Mouse (Mus musculus) forebrain, postnatal 0 days (tissue): ENCODE measurements around the gene Dhx37. TPM values are rescaled to one million over a fixed set of nuclear protein-coding genes. Genes with fewer than 3 reads are reported as not detected.
A peak's percentile ranks its signal among the peaks of the same experiment; 100 is the strongest.

Experiments
- ATAC-seq: fragments of 200-750 bp; cut with Nextera tagmentation; 2 replicates; pipeline ENCODE4 v1.8.0; 2017; ENCODE audit warnings: mild to moderate bottlenecking, moderate library complexity
- DNase-seq: peaks from one replicate; pipeline ENCODE4 v3.0.0-alpha.2; 2015
- H3K27ac ChIP-seq: fragments of 300-500 bp; sonication (generic); 2 replicates; pipeline ENCODE4 v1.5.1; 2014; ENCODE audit warnings: low read depth, mild to moderate bottlenecking, antibody characterized with exemption, low read length, moderate library complexity, mixed read lengths
- H3K27me3 ChIP-seq: fragments of 300-500 bp; sonication (generic); 2 replicates; pipeline ENCODE4 v1.6.1; 2014; ENCODE audit warnings: mild to moderate bottlenecking, low read length, mixed read lengths; ENCODE audit not compliant: insufficient read depth
- H3K36me3 ChIP-seq: fragments of 300-500 bp; sonication (generic); 2 replicates; pipeline ENCODE4 v1.6.1; 2014; ENCODE audit warnings: mild to moderate bottlenecking, moderate library complexity; ENCODE audit not compliant: insufficient read depth
- H3K4me1 ChIP-seq: fragments of 300-500 bp; sonication (generic); 2 replicates; pipeline ENCODE4 v1.6.1; 2014; ENCODE audit warnings: antibody characterized with exemption; ENCODE audit not compliant: insufficient read depth
- H3K4me2 ChIP-seq: fragments of 300-500 bp; sonication (generic); 2 replicates; pipeline ENCODE4 v1.6.1; 2014; ENCODE audit warnings: low read depth, mild to moderate bottlenecking, moderate library complexity
- H3K4me3 ChIP-seq: fragments of 300-500 bp; sonication (generic); 2 replicates; pipeline ENCODE4 v1.5.1; 2014; ENCODE audit warnings: low read depth, low read length, mixed read lengths
- H3K9ac ChIP-seq: fragments of 300-500 bp; sonication (generic); 2 replicates; pipeline ENCODE4 v1.6.1; 2014; ENCODE audit warnings: mild to moderate bottlenecking
- H3K9me3 ChIP-seq: fragments of 300-500 bp; sonication (generic); 2 replicates; pipeline ENCODE4 v1.6.1; 2016; ENCODE audit warnings: low read length
- CTCF ChIP-seq: sonication (generic); IDR thresholded peaks from 2 replicates; pipeline ENCODE4 v1.5.1; 2016; ENCODE audit warnings: antibody characterized with exemption, control low read depth, low read depth
- whole genome bisulfite sequencing: fragments of 180-500 bp; shearing (Covaris S2); extraction: QIAGEN DNeasy Blood & Tissue Kit; methylation state at CpG from one replicate; pipeline ENCODE4 v1.1.7; 2014; 5-methylcytosine and 5-hydroxymethylcytosine counted together
- polyA plus RNA-seq: library from polyadenylated mRNA; unstranded; fragments of >200 nt; fragmentation: Nextera tagmentation; extraction: Ambion mirVana; gene quantifications from 2 replicates; pipeline ENCODE4 v1.2.1, GENCODE M21; 2015
- total RNA-seq: library from RNA; depleted of rRNA; stranded (reverse); fragments of >200 nt; gene quantifications from 2 replicates; pipeline ENCODE4 v1.2.3, GENCODE M21; 2014

Gene Dhx37
- total and polyA plus RNA-seq, 2 experiments from 2014 or later: 11.0 to 27.1 TPM

- H3K27ac ChIP-seq: no peak overlapping the region
- H3K4me1 ChIP-seq: no peaks in the 10 kb centered on the region
- WGBS: 92% methylated on average over 5 of the region's 5 CpGs
- TF ChIP-seq CTCF: no peak
- H3K4me3 ChIP-seq: no peak overlapping the region
- H3K27me3 ChIP-seq: no peaks in the 10 kb centered on the region
- no peak overlapping the region for H3K9ac ChIP-seq
- no peaks in the 10 kb centered on the region for H3K9me3 ChIP-seq
- peaks cover 10% of the 10 kb centered on the region; the same call in 1 of the 2 replicates for H3K36me3 ChIP-seq
- DNase-seq (no peak), ATAC-seq (no peak)
- H3K4me2 ChIP-seq: no peak overlapping the region
These were observed 15.4 kb upstream of the Dhx37 start for GRCm38 (mm10) chr5:125449306-125449705.

DNA sequence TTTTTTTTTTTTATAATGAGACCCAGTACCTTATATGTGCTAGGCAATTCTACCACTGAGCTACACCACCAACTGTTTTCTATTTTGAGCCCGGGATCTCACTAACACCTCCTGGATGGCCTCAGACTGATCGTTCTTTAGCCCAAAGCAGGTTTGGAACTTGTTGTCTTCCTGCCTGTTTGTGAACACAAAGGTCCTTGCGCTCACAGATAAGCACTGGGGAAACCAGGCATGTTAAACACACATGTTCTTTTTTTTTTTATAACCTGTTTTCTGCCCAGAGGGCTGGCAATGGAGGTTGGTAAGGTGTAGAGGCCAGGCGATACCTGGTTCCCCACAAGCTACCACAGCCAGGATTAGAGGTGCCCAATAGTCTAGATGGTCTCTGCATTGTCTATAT lies 14.7 kb upstream of the Dhx37 start:
- Histone ChIP-seq H3K9ac (no peak overlapping the region), H3K4me2 (no peak overlapping the region), H3K27ac (no peak overlapping the region), H3K9me3 (no peaks in the 10 kb centered on the region), H3K4me1 (no peaks in the 10 kb centered on the region), H3K36me3 (peaks cover 6% of the 10 kb centered on the region; the same call in 1 of the 2 replicates), H3K27me3 (no peaks in the 10 kb centered on the region), H3K4me3 (no peak overlapping the region)
- no peak for DNase-seq
- 96% methylated on average over 4 of the region's 4 CpGs for WGBS
- ATAC-seq: no peak
- TF ChIP-seq CTCF: no peak

GRCm38 (mm10) chr5:125448026-125448425 lies 14.1 kb upstream of the Dhx37 start:
- 82% methylated on average over 3 of the region's 3 CpGs for WGBS
- no peak overlapping the region for H3K27ac ChIP-seq
- H3K4me3 ChIP-seq: no peak overlapping the region
- peaks cover 6% of the 10 kb centered on the region; the same call in 1 of the 2 replicates for H3K36me3 ChIP-seq
- no peak for ATAC-seq
- H3K27me3 ChIP-seq: no peaks in the 10 kb centered on the region
- no peaks in the 10 kb centered on the region for H3K9me3 ChIP-seq
- H3K4me1 ChIP-seq: no peaks in the 10 kb centered on the region
- DNase-seq: no peak
- no peak for TF ChIP-seq CTCF
- no peak overlapping the region for H3K4me2 ChIP-seq
- H3K9ac ChIP-seq: no peak overlapping the region

GRCm38 (mm10) chr5:125446344-125446743 lies 12.4 kb upstream of the Dhx37 start:
- WGBS: 54% methylated on average over 7 of the region's 7 CpGs
- Histone ChIP-seq H3K36me3 (no peaks in the 10 kb centered on the region; the same call in 1 of the 2 replicates), H3K4me1 (peaks cover 8% of the 10 kb centered on the region; the same call in 1 of the 2 replicates), H3K9ac (no peak overlapping the region), H3K27ac (no peak overlapping the region), H3K4me2 (no peak overlapping the region), H3K4me3 (no peak overlapping the region), H3K9me3 (no peaks in the 10 kb centered on the region), H3K27me3 (no peaks in the 10 kb centered on the region)
- DNase-seq (no peak), ATAC-seq (no peak)
- TF ChIP-seq CTCF: no peak

- Histone ChIP-seq H3K27me3 (no peaks in the 10 kb centered on the region), H3K9me3 (no peaks in the 10 kb centered on the region), H3K36me3 (no peaks in the 10 kb centered on the region; the same call in 1 of the 2 replicates), H3K4me3 (no peak overlapping the region), H3K27ac (no peak overlapping the region), H3K4me1 (peaks cover 8% of the 10 kb centered on the region; the same call in 1 of the 2 replicates), H3K4me2 (no peak overlapping the region), H3K9ac (no peak overlapping the region)
- ATAC-seq (no peak), DNase-seq (no peak)
- WGBS: 76% methylated on average over 4 of the region's 4 CpGs
- TF ChIP-seq CTCF: no peak
These were observed 10.6 kb upstream of the Dhx37 start for GRCm38 (mm10) chr5:125444554-125444953.

DNA sequence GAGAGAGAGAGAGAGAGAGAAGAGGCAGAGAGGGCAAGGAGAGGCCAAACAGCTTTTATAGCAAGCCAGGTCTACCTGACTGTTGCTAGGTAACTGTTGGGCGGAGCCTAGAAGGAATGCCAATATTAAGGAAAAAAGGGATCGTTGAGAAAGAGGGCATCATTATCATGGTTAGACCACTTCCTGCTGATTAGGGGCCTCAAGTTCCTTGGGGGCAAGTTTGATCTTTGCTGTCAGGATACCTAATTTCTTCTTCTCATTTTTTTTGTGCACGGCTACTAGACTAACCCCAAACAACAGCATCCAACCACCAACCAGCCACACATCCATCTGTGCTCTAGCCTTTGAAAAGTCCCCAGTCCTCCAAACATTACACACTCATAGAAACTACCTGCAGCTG lies 10.0 kb upstream of the Dhx37 start:
- DNase-seq (no peak), ATAC-seq (no peak)
- H3K4me2 ChIP-seq: no peak overlapping the region
- H3K27ac ChIP-seq: no peak overlapping the region
- H3K4me1 ChIP-seq: peaks cover 8% of the 10 kb centered on the region; the same call in 1 of the 2 replicates
- no peaks in the 10 kb centered on the region; the same call in 1 of the 2 replicates for H3K36me3 ChIP-seq
- H3K4me3 ChIP-seq: no peak overlapping the region
- no peak for TF ChIP-seq CTCF
- no peaks in the 10 kb centered on the region for H3K27me3 ChIP-seq
- H3K9me3 ChIP-seq: no peaks in the 10 kb centered on the region
- 88% methylated on average over 3 of the region's 3 CpGs for WGBS
- no peak overlapping the region for H3K9ac ChIP-seq

DNA sequence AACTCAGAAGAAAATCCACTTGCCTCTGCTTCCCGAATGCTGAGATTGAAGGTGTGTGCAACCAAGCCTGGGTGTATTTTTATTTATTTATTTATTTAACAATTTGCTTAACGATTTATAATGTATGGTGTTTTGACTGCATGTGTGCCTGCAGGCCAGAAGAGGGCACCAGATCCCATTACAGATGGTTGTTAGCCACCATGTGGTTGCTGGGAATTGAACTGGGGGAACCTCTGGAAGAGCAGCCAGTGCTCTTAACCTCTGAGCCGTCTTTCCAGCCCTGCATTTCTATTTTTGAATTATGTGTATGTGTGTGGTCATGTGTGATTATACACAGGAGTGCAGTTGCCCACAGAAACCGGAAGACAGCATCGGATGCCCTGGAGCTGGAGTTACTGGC lies 9.4 kb upstream of the Dhx37 start:
- H3K4me2 ChIP-seq: no peak overlapping the region
- no peaks in the 10 kb centered on the region; the same call in 1 of the 2 replicates for H3K36me3 ChIP-seq
- 88% methylated on average over 5 of the region's 5 CpGs for WGBS
- peaks cover 8% of the 10 kb centered on the region; the same call in 1 of the 2 replicates for H3K4me1 ChIP-seq
- H3K27ac ChIP-seq: no peak overlapping the region
- TF ChIP-seq CTCF: peak; percentile 49
- H3K27me3 ChIP-seq: no peaks in the 10 kb centered on the region
- ATAC-seq (no peak), DNase-seq (no peak)
- H3K4me3 ChIP-seq: no peak overlapping the region
- H3K9me3 ChIP-seq: no peaks in the 10 kb centered on the region
- H3K9ac ChIP-seq: no peak overlapping the region
